Mouse (Mus musculus): ENCODE results near the gene Epb42. TPM values are rescaled to one million over a fixed set of nuclear protein-coding genes. Genes with fewer than 3 reads are reported as not detected.

Gene Epb42
- total and polyA plus RNA-seq, 3 experiments, result 0.09 to 0.41 TPM; not detected in 1

- WGBS, result under 1% methylated on average over 39 of the region's 39 CpGs
- 0 out of 2 replicates have a peak, but pooled peaks cover 1% of the 10 kb centered on the region for H3K79me2 ChIP-seq (replicated peaks; ENCODE audit: control insufficient read depth, insufficient read depth, low read length)
Observed at GRCm38 (mm10) chr2:120970559-120971080, 66.3 kb downstream of the Epb42 start, which contains the start of gene Ubr1. Gene Ubr1, minus strand, starts transcription at chr2:120970715.

GRCm38 (mm10) chr2:120970045-120970539, 66.8 kb downstream of the Epb42 start:
- TF ChIP-seq CTCF (IDR thresholded peaks at IDR 0.05) (no peak), EP300 (IDR thresholded peaks at IDR 0.05; ENCODE audit: insufficient read depth, low read depth, low read length) (no peak), POLR2A (IDR thresholded peaks at IDR 0.05; ENCODE audit: insufficient read depth, low read depth, low read length) (no peak)
- peaks cover 2% of the 10 kb centered on the region for H3K4me1 ChIP-seq (ENCODE audit: control insufficient read depth, insufficient read depth, low read length)
- no peaks in the 10 kb centered on the region for H3K27me3 ChIP-seq (ENCODE audit: control insufficient read depth, insufficient read depth, low read length)
- intact Hi-C loops (cut with DNase I), result loop anchor here (5.0 kb wide), 1 partner anchor 37 kb away; the partner anchor contains the start of gene Ccndbp1
- peak overlapping the region; percentile 86 for H3K9ac ChIP-seq (ENCODE audit: low read depth, low read length)
- DNase-seq, result peak in 1 of 2 experiments; percentile 40
- H3K4me3 ChIP-seq, result peak overlapping the region; percentile 83
- peaks cover 5% of the 10 kb centered on the region; the same call in 1 of the 2 replicates for H3K36me3 ChIP-seq (ENCODE audit: control insufficient read depth, insufficient read depth, low read length)
- 0 out of 2 replicates have a peak, but pooled peaks cover 1% of the 10 kb centered on the region for H3K79me2 ChIP-seq (replicated peaks; ENCODE audit: control insufficient read depth, insufficient read depth, low read length)
- H3K27ac ChIP-seq, result peak overlapping the region; percentile 85
- 1% methylated on average over 23 of the region's 23 CpGs for WGBS

More at GRCm38 (mm10) chr2:120970559-120971080, 66.3 kb downstream of the Epb42 start, which contains the start of gene Ubr1:
- peak within 1 kb of the TSS; percentile 83 for H3K4me3 ChIP-seq
- H3K27ac ChIP-seq, result peak within 1 kb of the TSS; percentile 85
- H3K4me1 ChIP-seq (ENCODE audit: control insufficient read depth, insufficient read depth, low read length), result peaks cover 2% of the 10 kb centered on the region
- H3K36me3 ChIP-seq (ENCODE audit: control insufficient read depth, insufficient read depth, low read length), result peaks cover 5% of the 10 kb centered on the region; the same call in 1 of the 2 replicates
- DNase-seq, result peak; percentile 89 to 92
- no peaks in the 10 kb centered on the region for H3K27me3 ChIP-seq (ENCODE audit: control insufficient read depth, insufficient read depth, low read length)
- peak within 1 kb of the TSS; percentile 86 for H3K9ac ChIP-seq (ENCODE audit: low read depth, low read length)
- TF ChIP-seq EP300 (IDR thresholded peaks at IDR 0.05; ENCODE audit: insufficient read depth, low read depth, low read length) (peak; percentile 48; the same call in 1 of the 2 replicates), POLR2A (IDR thresholded peaks at IDR 0.05; ENCODE audit: insufficient read depth, low read depth, low read length) (peak; percentile 97), CTCF (IDR thresholded peaks at IDR 0.05) (peak; percentile 29; the same call in 1 of the 2 replicates)
- intact Hi-C loops (cut with DNase I), result loop anchor here (5.0 kb wide), 1 partner anchor 37 kb away; the partner anchor contains the start of gene Ccndbp1

Small RNA genes within 50 kb of the gene (microRNA-seq; reads per million reads assigned to microRNA genes)
- 0 to 0.39 reads per million in 2 experiments for gene Gm44325

Other genes with a start within 250 kb of the Epb42 start
- 10 to 100 TPM in 1 of 2 experiments, 1 to 10 TPM in 1; 9.8 to 12.8 TPM for gene Cdan1, start 186.9 kb downstream of the Epb42 start, total RNA-seq (2021)
- gene Cdan1, start 186.9 kb downstream of the Epb42 start, polyA plus RNA-seq (2012; rRNA removed), result 14.0 and 15.0 TPM in 2 replicates
- gene Ttbk2, start 186.5 kb downstream of the Epb42 start, total RNA-seq (2021), result 10 to 100 TPM; 12.6 to 13.3 TPM
- gene Ttbk2, start 186.5 kb downstream of the Epb42 start, polyA plus RNA-seq (2012; rRNA removed), result 2.0 and 3.4 TPM in 2 replicates
- gene Ubr1, start 66.4 kb downstream of the Epb42 start, total RNA-seq (2021), result 10 to 100 TPM; 20.2 to 20.3 TPM
- gene Ubr1, start 66.4 kb downstream of the Epb42 start, polyA plus RNA-seq (2012; rRNA removed), result 18.1 and 28.8 TPM in 2 replicates
- 1 to 10 TPM; 3.1 to 3.6 TPM for gene Tmem62, start 60.1 kb downstream of the Epb42 start, total RNA-seq (2021)
- gene Tmem62, start 60.1 kb downstream of the Epb42 start, polyA plus RNA-seq (2012; rRNA removed), result 5.1 and 8.2 TPM in 2 replicates
- 10 to 100 TPM; 27.8 to 44.4 TPM for gene Ccndbp1, start 28.7 kb downstream of the Epb42 start, total RNA-seq (2021)
- 29.7 and 37.6 TPM in 2 replicates for gene Ccndbp1, start 28.7 kb downstream of the Epb42 start, polyA plus RNA-seq (2012; rRNA removed)
- gene Tgm5, start 48.8 kb upstream of the Epb42 start, total RNA-seq (2021), result not detected
- gene Tgm5, start 48.8 kb upstream of the Epb42 start, polyA plus RNA-seq (2012; rRNA removed), result 0.04 TPM in 1 of 2 replicates, not detected in the other
- not detected for gene Tgm7, start 72.7 kb upstream of the Epb42 start, total RNA-seq (2021)
- gene Tgm7, start 72.7 kb upstream of the Epb42 start, polyA plus RNA-seq (2012; rRNA removed), result 0.04 TPM in 1 of 2 replicates, not detected in the other
- gene Adal, start 103.4 kb upstream of the Epb42 start, total RNA-seq (2021), result 1 to 10 TPM; 8.6 to 9.1 TPM
- 4.6 and 11.1 TPM in 2 replicates for gene Adal, start 103.4 kb upstream of the Epb42 start, polyA plus RNA-seq (2012; rRNA removed)
- gene Lcmt2, start 103.6 kb upstream of the Epb42 start, total RNA-seq (2021), result 10 to 100 TPM; 10.8 to 11.5 TPM
- gene Lcmt2, start 103.6 kb upstream of the Epb42 start, polyA plus RNA-seq (2012; rRNA removed), result 6.2 and 9.9 TPM in 2 replicates
- 10 to 100 TPM; 13.7 to 14.3 TPM for gene Tubgcp4, start 133.6 kb upstream of the Epb42 start, total RNA-seq (2021)
- 18.5 and 22.8 TPM in 2 replicates for gene Tubgcp4, start 133.6 kb upstream of the Epb42 start, polyA plus RNA-seq (2012; rRNA removed)
- gene Zscan29, start 134.1 kb upstream of the Epb42 start, total RNA-seq (2021), result 1 to 10 TPM; 5.2 to 6.4 TPM
- gene Zscan29, start 134.1 kb upstream of the Epb42 start, polyA plus RNA-seq (2012; rRNA removed), result 2.0 and 2.3 TPM in 2 replicates
- 10 to 100 TPM; 28.3 to 29.4 TPM for gene Trp53bp1, start 234.3 kb upstream of the Epb42 start, total RNA-seq (2021)
- gene Trp53bp1, start 234.3 kb upstream of the Epb42 start, polyA plus RNA-seq (2012; rRNA removed), result 13.0 and 25.6 TPM in 2 replicates